Mouse (Mus musculus): Measurements from ENCODE around the gene Ice1. TPM values are rescaled to one million over a fixed set of nuclear protein-coding genes. Genes with fewer than 3 reads are reported as not detected.

The Ice1 gene
- polyA plus RNA-seq, 1 experiment, result 35.7 TPM

DNA sequence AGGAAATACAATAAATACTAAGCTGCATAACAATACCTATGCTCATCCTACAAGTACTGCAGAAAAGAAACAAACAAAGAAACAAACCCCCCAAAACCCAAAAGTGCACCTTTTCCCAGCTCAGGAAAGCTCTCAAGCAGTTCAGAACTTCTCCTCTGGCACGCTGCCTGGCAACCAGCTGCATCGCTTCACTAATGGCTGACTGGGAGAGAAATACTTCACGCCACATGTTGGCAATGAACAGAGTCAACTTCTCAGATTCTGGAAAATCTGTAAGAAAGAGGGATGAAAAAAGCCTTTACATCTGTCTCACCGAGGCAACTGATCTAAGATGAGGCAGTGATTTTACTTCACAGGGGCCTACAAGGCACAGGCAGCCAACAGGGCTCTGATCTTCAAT, 38.5 kb downstream of the Ice1 start:
- WGBS, result 85% methylated on average over 4 of the region's 4 CpGs
- TF ChIP-seq CTCF (IDR thresholded peaks at IDR 0.05; ENCODE audit: borderline replicate concordance, control insufficient read depth, extremely low read depth, insufficient read depth, low read length, poor library complexity), result no peak
- no peak for TF ChIP-seq POLR2A (IDR thresholded peaks at IDR 0.05; ENCODE audit: control insufficient read depth, extremely low read depth, insufficient read depth, low read length, poor library complexity)
- no peak overlapping the region for H3K27ac ChIP-seq (ENCODE audit: control insufficient read depth, insufficient read depth, low read length)
- H3K27me3 ChIP-seq (ENCODE audit: control insufficient read depth, insufficient read depth, low read length), result no peaks in the 10 kb centered on the region
- H3K4me3 ChIP-seq (ENCODE audit: control insufficient read depth, insufficient read depth, low read length), result no peak overlapping the region
- H3K4me1 ChIP-seq (replicated peaks; ENCODE audit: control insufficient read depth, insufficient read depth, low read length), result peaks cover 11% of the 10 kb centered on the region
- no peak for DNase-seq
- H3K36me3 ChIP-seq (ENCODE audit: control insufficient read depth, insufficient read depth, low read length), result peaks cover 41% of the 10 kb centered on the region

DNA sequence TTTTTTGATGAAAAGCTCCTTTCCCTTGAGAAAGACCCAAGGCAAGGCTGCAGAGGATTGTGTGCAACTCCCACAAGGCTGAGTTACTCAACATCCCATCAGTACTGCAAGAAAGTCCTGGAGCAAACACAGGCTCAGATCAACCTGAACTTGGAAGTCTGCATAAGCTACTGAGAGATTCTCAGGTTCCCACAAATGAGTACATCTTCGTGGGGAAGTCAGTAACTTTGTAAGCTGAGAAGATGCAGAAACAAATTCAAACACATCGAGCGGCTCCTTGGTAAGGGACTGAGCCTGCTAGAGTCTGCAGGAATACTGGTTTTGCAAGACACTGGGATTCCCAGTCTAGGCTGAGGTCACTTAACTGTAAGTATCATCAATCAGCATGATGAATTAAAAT, 40.5 kb downstream of the Ice1 start:
- peaks cover 11% of the 10 kb centered on the region for H3K4me1 ChIP-seq (replicated peaks; ENCODE audit: control insufficient read depth, insufficient read depth, low read length)
- H3K27ac ChIP-seq (ENCODE audit: control insufficient read depth, insufficient read depth, low read length), result no peak overlapping the region
- TF ChIP-seq POLR2A (IDR thresholded peaks at IDR 0.05; ENCODE audit: control insufficient read depth, extremely low read depth, insufficient read depth, low read length, poor library complexity) (no peak), CTCF (IDR thresholded peaks at IDR 0.05; ENCODE audit: borderline replicate concordance, control insufficient read depth, extremely low read depth, insufficient read depth, low read length, poor library complexity) (no peak)
- WGBS, result 95% methylated on average over 3 of the region's 3 CpGs
- H3K36me3 ChIP-seq (ENCODE audit: control insufficient read depth, insufficient read depth, low read length), result peaks cover 50% of the 10 kb centered on the region
- no peaks in the 10 kb centered on the region for H3K27me3 ChIP-seq (ENCODE audit: control insufficient read depth, insufficient read depth, low read length)
- DNase-seq, result no peak
- no peak overlapping the region for H3K4me3 ChIP-seq (ENCODE audit: control insufficient read depth, insufficient read depth, low read length)

DNA sequence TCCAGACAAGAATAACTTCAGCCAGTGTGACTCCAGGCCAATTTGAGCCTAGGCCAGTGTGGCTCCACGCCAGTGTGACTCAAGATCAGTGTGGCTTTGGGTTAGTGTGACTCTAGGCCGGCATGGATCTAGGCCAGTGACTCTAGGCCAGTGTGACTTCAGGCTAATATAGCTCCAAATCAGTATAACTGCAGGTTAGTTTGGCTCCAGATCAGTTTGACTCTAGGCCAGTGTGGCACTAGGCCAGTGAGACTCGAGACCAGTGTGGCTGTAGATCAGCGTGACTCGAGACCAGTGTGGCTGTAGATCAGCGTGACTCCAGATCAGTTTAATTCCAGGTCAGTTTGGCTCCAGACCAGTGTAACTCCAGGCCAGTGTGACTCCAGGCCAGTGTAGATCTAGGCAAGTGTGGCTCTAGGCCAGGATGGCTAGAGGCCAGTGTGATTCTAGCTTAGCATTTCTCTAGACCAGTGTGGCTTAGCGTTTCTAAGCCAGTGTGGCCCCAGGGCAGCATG, 47.1 kb downstream of the Ice1 start:
- Histone ChIP-seq H3K4me3 (ENCODE audit: control insufficient read depth, insufficient read depth, low read length) (no peak overlapping the region), H3K27ac (ENCODE audit: control insufficient read depth, insufficient read depth, low read length) (no peak overlapping the region), H3K36me3 (ENCODE audit: control insufficient read depth, insufficient read depth, low read length) (peaks cover 41% of the 10 kb centered on the region), H3K27me3 (ENCODE audit: control insufficient read depth, insufficient read depth, low read length) (no peaks in the 10 kb centered on the region), H3K4me1 (replicated peaks; ENCODE audit: control insufficient read depth, insufficient read depth, low read length) (no peaks in the 10 kb centered on the region)
- TF ChIP-seq CTCF (IDR thresholded peaks at IDR 0.05; ENCODE audit: borderline replicate concordance, control insufficient read depth, extremely low read depth, insufficient read depth, low read length, poor library complexity), result no peak
- no peak for TF ChIP-seq POLR2A (IDR thresholded peaks at IDR 0.05; ENCODE audit: control insufficient read depth, extremely low read depth, insufficient read depth, low read length, poor library complexity)
- WGBS, result 91% methylated on average over 7 of the region's 7 CpGs
- DNase-seq, result no peak

DNA sequence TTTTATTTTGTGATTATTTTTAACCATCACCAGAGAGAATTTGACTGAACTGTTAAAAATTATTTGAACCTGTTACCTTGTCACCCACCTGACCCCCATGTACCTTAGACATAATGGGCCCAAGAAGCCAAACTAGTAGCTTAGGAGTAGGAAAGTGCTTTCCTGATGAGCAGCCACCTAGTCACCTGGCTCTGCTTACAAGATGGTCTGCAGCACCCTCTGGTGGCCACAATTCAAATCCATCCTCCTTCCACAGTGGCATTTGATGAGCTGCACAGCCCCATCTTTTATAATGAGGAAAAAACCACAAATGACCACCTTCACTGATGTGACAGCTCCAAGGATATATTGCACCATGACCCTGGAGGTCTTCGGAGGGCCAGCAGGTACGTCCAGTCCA, 50.5 kb downstream of the Ice1 start:
- H3K4me3 ChIP-seq (ENCODE audit: control insufficient read depth, insufficient read depth, low read length), result no peak overlapping the region
- TF ChIP-seq CTCF (IDR thresholded peaks at IDR 0.05; ENCODE audit: borderline replicate concordance, control insufficient read depth, extremely low read depth, insufficient read depth, low read length, poor library complexity), result 0 out of 2 replicates have a peak, but pooled peaks have one; percentile 21
- no peak for TF ChIP-seq POLR2A (IDR thresholded peaks at IDR 0.05; ENCODE audit: control insufficient read depth, extremely low read depth, insufficient read depth, low read length, poor library complexity)
- peaks cover 13% of the 10 kb centered on the region for H3K36me3 ChIP-seq (ENCODE audit: control insufficient read depth, insufficient read depth, low read length)
- 95% methylated on average over 2 of the region's 2 CpGs for WGBS
- DNase-seq, result peak; percentile 49
- no peaks in the 10 kb centered on the region for H3K27me3 ChIP-seq (ENCODE audit: control insufficient read depth, insufficient read depth, low read length)
- H3K27ac ChIP-seq (ENCODE audit: control insufficient read depth, insufficient read depth, low read length), result no peak overlapping the region
- no peaks in the 10 kb centered on the region for H3K4me1 ChIP-seq (replicated peaks; ENCODE audit: control insufficient read depth, insufficient read depth, low read length)

DNA sequence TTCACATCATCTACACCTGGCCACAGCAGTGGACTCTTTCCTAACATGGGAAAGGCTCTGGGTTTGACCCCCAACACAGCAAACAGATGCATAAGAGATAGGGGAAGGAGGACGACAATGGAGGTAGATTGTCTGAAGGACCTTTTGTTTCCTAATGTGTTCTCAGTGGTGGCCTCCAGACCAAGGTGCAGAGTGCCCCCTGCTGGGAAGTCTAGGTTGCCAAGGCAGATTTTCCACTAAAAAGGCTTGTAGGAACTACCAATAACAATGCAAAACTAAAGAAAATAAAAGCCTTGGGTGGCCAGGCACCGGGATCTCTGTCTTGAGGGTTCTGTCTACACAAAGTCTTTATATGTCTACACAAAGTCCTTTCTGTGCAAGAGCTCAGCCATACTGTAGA, 54.9 kb downstream of the Ice1 start:
- H3K4me3 ChIP-seq (ENCODE audit: control insufficient read depth, insufficient read depth, low read length), result no peak overlapping the region
- TF ChIP-seq CTCF (IDR thresholded peaks at IDR 0.05; ENCODE audit: borderline replicate concordance, control insufficient read depth, extremely low read depth, insufficient read depth, low read length, poor library complexity) (no peak), POLR2A (IDR thresholded peaks at IDR 0.05; ENCODE audit: control insufficient read depth, extremely low read depth, insufficient read depth, low read length, poor library complexity) (no peak)
- H3K27ac ChIP-seq (ENCODE audit: control insufficient read depth, insufficient read depth, low read length), result no peak overlapping the region
- H3K36me3 ChIP-seq (ENCODE audit: control insufficient read depth, insufficient read depth, low read length), result no peaks in the 10 kb centered on the region
- 47% methylated on average over 2 of the region's 2 CpGs for WGBS
- peak; percentile 12 for DNase-seq
- H3K27me3 ChIP-seq (ENCODE audit: control insufficient read depth, insufficient read depth, low read length), result no peaks in the 10 kb centered on the region
- no peaks in the 10 kb centered on the region for H3K4me1 ChIP-seq (replicated peaks; ENCODE audit: control insufficient read depth, insufficient read depth, low read length)

DNA sequence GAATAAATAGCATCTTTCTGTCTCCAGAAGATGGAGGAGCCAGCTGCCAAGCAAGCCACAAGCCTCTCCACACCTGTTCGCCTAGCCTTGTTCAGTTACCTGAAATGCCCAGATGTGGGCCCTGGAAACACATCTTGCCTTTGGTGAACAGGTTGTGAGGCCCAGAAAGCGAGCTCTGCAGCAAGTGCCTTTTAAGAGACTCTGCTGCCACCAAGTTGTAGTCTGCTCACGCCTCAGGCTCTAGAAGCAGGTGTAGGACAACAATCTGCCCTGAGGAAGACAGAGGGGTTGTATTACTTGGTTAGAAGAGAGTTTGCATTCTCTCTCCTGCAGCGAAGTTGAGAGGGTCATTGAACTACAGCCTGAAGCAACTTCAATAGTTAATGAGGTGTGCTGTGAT, 55.9 kb downstream of the Ice1 start:
- no peak for DNase-seq
- TF ChIP-seq CTCF (IDR thresholded peaks at IDR 0.05; ENCODE audit: borderline replicate concordance, control insufficient read depth, extremely low read depth, insufficient read depth, low read length, poor library complexity) (no peak), POLR2A (IDR thresholded peaks at IDR 0.05; ENCODE audit: control insufficient read depth, extremely low read depth, insufficient read depth, low read length, poor library complexity) (no peak)
- WGBS, result 96% methylated on average over 4 of the region's 4 CpGs
- Histone ChIP-seq H3K4me1 (replicated peaks; ENCODE audit: control insufficient read depth, insufficient read depth, low read length) (no peaks in the 10 kb centered on the region), H3K27me3 (ENCODE audit: control insufficient read depth, insufficient read depth, low read length) (no peaks in the 10 kb centered on the region), H3K27ac (ENCODE audit: control insufficient read depth, insufficient read depth, low read length) (no peak overlapping the region), H3K36me3 (ENCODE audit: control insufficient read depth, insufficient read depth, low read length) (no peaks in the 10 kb centered on the region), H3K4me3 (ENCODE audit: control insufficient read depth, insufficient read depth, low read length) (no peak overlapping the region)

DNA sequence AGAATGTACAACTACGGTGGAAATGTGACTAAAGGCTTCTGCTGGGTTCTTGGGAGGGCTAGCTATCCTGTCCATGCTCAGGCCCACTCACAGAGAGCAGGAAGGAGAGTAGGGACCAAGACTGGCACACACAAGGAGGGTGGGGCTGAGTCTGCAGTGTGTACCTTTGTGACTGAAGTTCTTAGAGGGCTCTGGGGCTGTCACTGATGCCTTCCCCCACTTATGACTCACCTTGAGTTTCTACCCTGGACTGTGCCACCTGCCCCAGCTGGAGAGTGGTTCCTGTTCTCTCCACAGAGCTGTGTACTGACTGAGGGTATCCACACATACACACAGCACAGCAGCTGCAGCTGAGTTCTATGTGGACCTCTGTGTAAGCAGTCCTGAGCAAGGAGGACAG, 63.2 kb downstream of the Ice1 start:
- no peak overlapping the region for H3K27ac ChIP-seq (ENCODE audit: control insufficient read depth, insufficient read depth, low read length)
- H3K4me1 ChIP-seq (replicated peaks; ENCODE audit: control insufficient read depth, insufficient read depth, low read length), result no peaks in the 10 kb centered on the region
- TF ChIP-seq CTCF (IDR thresholded peaks at IDR 0.05; ENCODE audit: borderline replicate concordance, control insufficient read depth, extremely low read depth, insufficient read depth, low read length, poor library complexity) (no peak), POLR2A (IDR thresholded peaks at IDR 0.05; ENCODE audit: control insufficient read depth, extremely low read depth, insufficient read depth, low read length, poor library complexity) (no peak)
- H3K36me3 ChIP-seq (ENCODE audit: control insufficient read depth, insufficient read depth, low read length), result no peaks in the 10 kb centered on the region
- no peaks in the 10 kb centered on the region for H3K27me3 ChIP-seq (ENCODE audit: control insufficient read depth, insufficient read depth, low read length)
- no peak for DNase-seq
- WGBS, result 82% methylated on average over 1 of the region's 1 CpGs
- no peak overlapping the region for H3K4me3 ChIP-seq (ENCODE audit: control insufficient read depth, insufficient read depth, low read length)
